Mouse (Mus musculus) embryonic facial prominence, embryonic 11.5 days (tissue): Measurements from ENCODE around the gene Gramd4. TPM values are rescaled to one million over a fixed set of nuclear protein-coding genes. Genes with fewer than 3 reads are reported as not detected.
"Not testable (repeated sequence)": the region's sequence is repeated elsewhere in the genome, so short reads cannot be mapped to it uniquely, and the experiment has no call there.

Experiments used
- ATAC-seq: fragments of 200-750 bp; cut with Nextera tagmentation; replicated peaks from 2 replicates; pipeline ENCODE4 v1.8.0; 2017; ENCODE audit warnings: low read depth; ENCODE audit not compliant: insufficient number of reproducible peaks, low FRiP score, low TSS enrichment
- DNase-seq: peaks from one replicate; pipeline ENCODE4 v3.0.0-alpha.2; 2015; ENCODE audit warnings: low spot score
- H3K27ac ChIP-seq: fragments of 300-500 bp; sonication (generic); replicated peaks from 2 replicates; pipeline ENCODE4 v1.5.1; 2014; ENCODE audit warnings: mild to moderate bottlenecking, low read depth, low read length, control low read depth
- H3K27me3 ChIP-seq: fragments of 300-500 bp; sonication (generic); 2 replicates; pipeline ENCODE4 v1.6.1; 2014; ENCODE audit warnings: mild to moderate bottlenecking, low read length, moderate library complexity, mixed read lengths; ENCODE audit not compliant: control insufficient read depth, insufficient read depth
- H3K36me3 ChIP-seq: fragments of 300-500 bp; sonication (generic); replicated peaks from 2 replicates; pipeline ENCODE4 v1.6.1; 2014; ENCODE audit warnings: low read depth, mild to moderate bottlenecking, low read length, moderate library complexity, mixed read lengths; ENCODE audit not compliant: control insufficient read depth, insufficient read depth
- H3K4me1 ChIP-seq: fragments of 300-500 bp; sonication (generic); 2 replicates; pipeline ENCODE4 v1.6.1; 2014; ENCODE audit warnings: low read length, mixed read lengths; ENCODE audit not compliant: control insufficient read depth, insufficient read depth
- H3K4me2 ChIP-seq: fragments of 300-500 bp; sonication (generic); 2 replicates; pipeline ENCODE4 v1.6.1; 2014; ENCODE audit warnings: low read depth, mild to moderate bottlenecking, control low read depth, low read length, moderate library complexity
- H3K4me3 ChIP-seq: fragments of 300-500 bp; sonication (generic); 2 replicates; pipeline ENCODE4 v1.5.1; 2014; ENCODE audit warnings: low read depth, low read length, control low read depth
- H3K9ac ChIP-seq: fragments of 300-500 bp; sonication (generic); replicated peaks from 2 replicates; pipeline ENCODE4 v1.6.1; 2014; ENCODE audit warnings: mild to moderate bottlenecking, control low read depth, low read length
- H3K9me3 ChIP-seq: fragments of 300-500 bp; sonication (generic); replicated peaks from 2 replicates; pipeline ENCODE4 v1.6.1; 2016; ENCODE audit warnings: mild to moderate bottlenecking, low read length, inconsistent platforms, mixed read lengths; ENCODE audit not compliant: control insufficient read depth
- WGBS: fragments of 180-500 bp; shearing (Covaris S2); extraction: QIAGEN DNeasy Blood & Tissue Kit; methylation state at CpG from one replicate; pipeline ENCODE4 v1.1.7; 2014; 5-methylcytosine and 5-hydroxymethylcytosine counted together
- polyA plus RNA-seq: library from polyadenylated mRNA; unstranded; fragments of >200 nt; fragmentation: Nextera tagmentation; extraction: Ambion mirVana; gene quantifications from 2 replicates; pipeline ENCODE4 v1.2.1, GENCODE M21; 2014

Gramd4 gene
- polyA plus RNA-seq, 1 experiment from 2014 or later, result 6.3 TPM

GRCm38 (mm10) chr15:86160906-86161305 lies 103.4 kb downstream of the Gramd4 start:
- H3K27ac ChIP-seq, result no peak overlapping the region
- H3K4me1 ChIP-seq, result no peaks in the 10 kb centered on the region
- no peak overlapping the region for H3K4me3 ChIP-seq
- H3K36me3 ChIP-seq, result no peaks in the 10 kb centered on the region
- no peaks in the 10 kb centered on the region for H3K9me3 ChIP-seq
- WGBS, result 71% methylated on average over 10 of the region's 10 CpGs
- no peak overlapping the region for H3K9ac ChIP-seq
- no peak for DNase-seq
- no peak for ATAC-seq
- no peaks in the 10 kb centered on the region for H3K27me3 ChIP-seq
- H3K4me2 ChIP-seq, result no peak overlapping the region

GRCm38 (mm10) chr15:86161800-86162199 lies 104.3 kb downstream of the Gramd4 start:
- not testable (repeated sequence) for H3K4me2 ChIP-seq, H3K9me3 ChIP-seq, H3K27ac ChIP-seq, H3K4me3 ChIP-seq, H3K36me3 ChIP-seq, H3K9ac ChIP-seq, DNase-seq, H3K27me3 ChIP-seq, ATAC-seq, H3K4me1 ChIP-seq
- 96% methylated on average over 3 of the region's 3 CpGs for WGBS

- Histone ChIP-seq H3K4me3 (no peak overlapping the region), H3K27ac (no peak overlapping the region), H3K9ac (no peak overlapping the region), H3K36me3 (no peaks in the 10 kb centered on the region), H3K9me3 (no peaks in the 10 kb centered on the region), H3K4me2 (no peak overlapping the region), H3K4me1 (no peaks in the 10 kb centered on the region), H3K27me3 (no peaks in the 10 kb centered on the region)
- DNase-seq (no peak), ATAC-seq (no peak)
- 82% methylated on average over 21 of the region's 21 CpGs for WGBS
These were observed 107.3 kb downstream of the Gramd4 start for GRCm38 (mm10) chr15:86164718-86165345.

GRCm38 (mm10) chr15:86165811-86166590 lies 108.5 kb downstream of the Gramd4 start:
- H3K4me3 ChIP-seq, result no peak overlapping the region
- no peaks in the 10 kb centered on the region for H3K36me3 ChIP-seq
- no peaks in the 10 kb centered on the region for H3K27me3 ChIP-seq
- 86% methylated on average over 24 of the region's 24 CpGs for WGBS
- ATAC-seq (no peak), DNase-seq (no peak)
- H3K9me3 ChIP-seq, result no peaks in the 10 kb centered on the region
- no peak overlapping the region for H3K9ac ChIP-seq
- no peak overlapping the region for H3K27ac ChIP-seq
- no peak overlapping the region for H3K4me2 ChIP-seq
- no peaks in the 10 kb centered on the region for H3K4me1 ChIP-seq

GRCm38 (mm10) chr15:86167032-86167655 lies 109.6 kb downstream of the Gramd4 start:
- no peak overlapping the region for H3K27ac ChIP-seq
- H3K9me3 ChIP-seq, result no peaks in the 10 kb centered on the region
- H3K4me3 ChIP-seq, result no peak overlapping the region
- H3K4me2 ChIP-seq, result no peak overlapping the region
- no peak for ATAC-seq
- WGBS, result 88% methylated on average over 7 of the region's 7 CpGs
- H3K36me3 ChIP-seq, result no peaks in the 10 kb centered on the region
- no peak overlapping the region for H3K9ac ChIP-seq
- DNase-seq, result no peak
- H3K27me3 ChIP-seq, result no peaks in the 10 kb centered on the region
- H3K4me1 ChIP-seq, result no peaks in the 10 kb centered on the region; the same call in 1 of the 2 replicates

- 77% methylated on average over 10 of the region's 10 CpGs for WGBS
- no peak overlapping the region for H3K9ac ChIP-seq
- no peak for ATAC-seq
- no peaks in the 10 kb centered on the region; the same call in 1 of the 2 replicates for H3K4me1 ChIP-seq
- H3K9me3 ChIP-seq, result no peaks in the 10 kb centered on the region
- DNase-seq, result no peak
- no peak overlapping the region for H3K4me2 ChIP-seq
- no peaks in the 10 kb centered on the region for H3K36me3 ChIP-seq
- no peaks in the 10 kb centered on the region for H3K27me3 ChIP-seq
- no peak overlapping the region for H3K4me3 ChIP-seq
- no peak overlapping the region for H3K27ac ChIP-seq
These were observed 110.5 kb downstream of the Gramd4 start for GRCm38 (mm10) chr15:86167787-86168504.

GRCm38 (mm10) chr15:86168505-86168867 lies 111.0 kb downstream of the Gramd4 start:
- DNase-seq, result peak; percentile 5
- no peak overlapping the region for H3K4me3 ChIP-seq
- 49% methylated on average over 7 of the region's 7 CpGs for WGBS
- no peak overlapping the region for H3K4me2 ChIP-seq
- ATAC-seq, result peak; percentile 45; the same call in 1 of the 2 replicates
- H3K27me3 ChIP-seq, result no peaks in the 10 kb centered on the region
- H3K4me1 ChIP-seq, result peaks cover 1% of the 10 kb centered on the region
- H3K9ac ChIP-seq, result no peak overlapping the region
- H3K36me3 ChIP-seq, result no peaks in the 10 kb centered on the region
- no peaks in the 10 kb centered on the region for H3K9me3 ChIP-seq
- 0 out of 2 replicates have a peak overlapping the region, but pooled peaks have one; percentile 13 for H3K27ac ChIP-seq
